Mouse (Mus musculus) thymus, adult 2 months (tissue): ENCODE data around the gene Rarb.

ENCODE experiments used
- CTCF ChIP-seq: fragments of 200-500 bp; IDR thresholded peaks from 2 replicates; pipeline ENCODE4 v1.5.1; 2012; ENCODE audit warnings: mild to moderate bottlenecking, control low read depth, low read length, moderate library complexity, borderline replicate concordance; ENCODE audit not compliant: control insufficient read depth, poor library complexity, insufficient read depth; ENCODE audit errors: extremely low read depth
- POLR2A ChIP-seq: fragments of 200-500 bp; IDR thresholded peaks from 2 replicates; pipeline ENCODE4 v1.6.1; 2012; ENCODE audit warnings: mild to moderate bottlenecking, low read length, control low read depth, moderate library complexity; ENCODE audit not compliant: control insufficient read depth, poor library complexity, insufficient read depth; ENCODE audit errors: extremely low read depth

DNA sequence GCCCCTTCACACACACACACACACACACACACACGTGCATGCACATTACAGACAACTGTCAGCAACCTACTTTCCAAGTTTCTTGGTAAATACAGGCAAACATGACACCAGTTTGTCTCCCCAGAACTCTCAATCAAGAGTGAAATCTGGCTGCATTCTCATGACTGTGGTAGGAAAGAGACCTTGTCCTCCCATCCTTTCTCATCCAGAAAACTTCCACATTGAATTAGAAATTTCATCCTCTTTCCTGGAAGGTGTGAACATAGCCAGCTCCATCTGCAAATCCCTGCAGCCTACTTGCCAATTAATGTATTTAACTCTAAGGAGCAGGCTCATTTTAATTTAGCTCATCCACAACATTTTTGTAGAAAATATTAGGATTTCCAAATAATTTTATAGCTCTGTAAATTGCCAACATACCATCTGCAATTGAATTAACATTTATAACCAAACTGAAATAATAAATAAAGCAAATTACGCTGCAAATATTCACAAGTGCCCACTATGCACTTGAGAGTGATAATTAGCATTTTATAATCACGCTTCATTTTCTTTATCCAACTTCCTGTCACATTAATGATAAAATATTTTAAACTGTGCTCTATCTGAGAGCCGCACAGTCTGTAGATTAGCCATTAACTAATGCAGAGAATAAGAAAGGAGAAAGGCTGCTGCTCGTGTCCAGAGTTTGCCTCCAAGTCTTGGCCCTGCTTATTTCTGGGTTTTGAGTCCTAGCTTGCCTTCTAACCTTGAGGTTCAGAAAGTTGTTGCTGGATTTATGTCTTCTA lies 293.6 kb downstream of the Rarb start:
- TF ChIP-seq POLR2A, result no peak
- TF ChIP-seq CTCF, result no peak
